Mouse (Mus musculus) CD4-positive helper T cell, adult 2 months (primary cell): Measurements from ENCODE around the gene Itpkb.
A peak's percentile ranks its signal among the peaks of the same experiment; 100 is the strongest.

ENCODE experiments used
- DNase-seq: peaks from one replicate; pipeline ENCODE4 v3.0.0-alpha.2; 2012; ENCODE audit warnings: low read depth, missing footprints, low spot score

Itpkb gene

GRCm38 (mm10) chr1:180330145-180330706, at the start of gene Itpkb:
TSS of gene Itpkb (plus strand) at chr1:180330485.
- peak; percentile 95 for DNase-seq

- DNase-seq = no peak
These were observed 47.7 kb upstream of the Itpkb start for GRCm38 (mm10) chr1:180282581-180282980.

GRCm38 (mm10) chr1:180283813-180284768, 46.2 kb upstream of the Itpkb start:
- DNase-seq = no peak

GRCm38 (mm10) chr1:180286081-180286831, 44.0 kb upstream of the Itpkb start:
- DNase-seq = no peak

- no peak for DNase-seq
These were observed 42.1 kb upstream of the Itpkb start for GRCm38 (mm10) chr1:180288227-180288626.

GRCm38 (mm10) chr1:180288872-180289468, 41.3 kb upstream of the Itpkb start:
- DNase-seq = no peak

- DNase-seq = no peak
These were observed 40.5 kb upstream of the Itpkb start for GRCm38 (mm10) chr1:180289788-180290187.

- DNase-seq = no peak
These were observed 39.9 kb upstream of the Itpkb start for GRCm38 (mm10) chr1:180290358-180290757.

- DNase-seq = peak; percentile 70
These were observed 34.2 kb upstream of the Itpkb start for GRCm38 (mm10) chr1:180296088-180296487.

- no peak for DNase-seq
These were observed 30.6 kb upstream of the Itpkb start for GRCm38 (mm10) chr1:180299697-180300096.

- DNase-seq = no peak
These were observed 30.0 kb upstream of the Itpkb start for GRCm38 (mm10) chr1:180300292-180300691.

- DNase-seq = no peak
These were observed 29.3 kb upstream of the Itpkb start for GRCm38 (mm10) chr1:180300997-180301396.

- DNase-seq = no peak
These were observed 27.8 kb upstream of the Itpkb start for GRCm38 (mm10) chr1:180302253-180303120.

- DNase-seq = peak; percentile 34
These were observed 26.7 kb upstream of the Itpkb start for GRCm38 (mm10) chr1:180303600-180303999.

GRCm38 (mm10) chr1:180306889-180307288, 23.4 kb upstream of the Itpkb start:
- no peak for DNase-seq

GRCm38 (mm10) chr1:180307661-180308060, 22.6 kb upstream of the Itpkb start:
- peak; percentile 20 for DNase-seq

- peak; percentile 42 for DNase-seq
These were observed 21.4 kb upstream of the Itpkb start for GRCm38 (mm10) chr1:180308897-180309296.

- no peak for DNase-seq
These were observed 18.0 kb upstream of the Itpkb start for GRCm38 (mm10) chr1:180312286-180312685.

- no peak for DNase-seq
These were observed 17.4 kb upstream of the Itpkb start for GRCm38 (mm10) chr1:180312792-180313311.
